Mouse (Mus musculus): Measurements from ENCODE around the gene Exo1. TPM values are rescaled to one million over a fixed set of nuclear protein-coding genes. Genes with fewer than 3 reads are reported as not detected.

Exo1 gene
- polyA plus RNA-seq, 2 experiments from 2014 or later = 8.2 to 15.8 TPM

DNA sequence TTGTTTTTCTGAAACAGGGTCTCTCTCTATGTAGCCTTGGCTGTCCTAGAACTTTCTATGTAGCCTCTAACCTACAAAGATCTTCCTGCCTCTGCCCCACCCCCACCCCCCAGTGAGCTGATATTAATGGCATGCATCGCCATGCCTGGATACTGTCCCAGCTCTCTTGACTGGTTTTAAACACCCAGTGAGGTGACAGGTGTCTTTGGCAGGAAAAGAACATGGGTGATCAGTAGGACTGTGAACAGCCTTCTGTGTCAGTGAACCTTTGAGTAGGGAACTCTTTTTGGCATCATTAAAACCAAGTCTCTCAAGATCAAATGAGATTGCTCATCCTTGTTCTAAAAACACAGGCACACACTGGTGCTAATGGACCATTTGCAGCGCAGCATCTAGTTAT, 81.4 kb downstream of the Exo1 start:
- ATAC-seq = no peak

Other genes with a start within 250 kb of the Exo1 start
- gene Opn3, start 187.8 kb upstream of the Exo1 start, polyA plus RNA-seq (2017; shearing (Covaris generic)) = not detected
- gene Chml, start 187.7 kb upstream of the Exo1 start, polyA plus RNA-seq (2017; shearing (Covaris generic)) = under 1 TPM; 0.38 to 0.84 TPM
- not detected for gene Wdr64, start 182.0 kb upstream of the Exo1 start, polyA plus RNA-seq (2017; shearing (Covaris generic))
- not detected for gene Gm38100, start 39.7 kb downstream of the Exo1 start, polyA plus RNA-seq (2017; shearing (Covaris generic))
- 1 to 10 TPM in 1 of 2 experiments, not detected in 1; 3.2 TPM for gene Rbm8a2, start 98.5 kb downstream of the Exo1 start, polyA plus RNA-seq (2017; shearing (Covaris generic))